Mouse (Mus musculus) spleen, postnatal 14 days (tissue): ENCODE results near the gene E2f6.

Source experiments
- DNase-seq, 2 experiments: peaks; one replicate each; pipeline ENCODE4 v3.0.0; 2021 to 2022; ENCODE audit warnings: low spot score in 2 of 2

The E2f6 gene

GRCm38 (mm10) chr12:16800259-16800958 lies 10.4 kb upstream of the E2f6 start, which contains the start of gene Greb1:
TSS of gene Greb1 (minus strand) at chr12:16800886.
- DNase-seq = no peak

GRCm38 (mm10) chr12:16800959-16801315 lies 9.8 kb upstream of the E2f6 start:
- no peak for DNase-seq

GRCm38 (mm10) chr12:16803237-16803955 lies 7.4 kb upstream of the E2f6 start:
- no peak for DNase-seq

GRCm38 (mm10) chr12:16803956-16804430 lies 6.8 kb upstream of the E2f6 start:
- DNase-seq = no peak

GRCm38 (mm10) chr12:16805511-16805910 lies 5.3 kb upstream of the E2f6 start:
- DNase-seq = peak; percentile 29 to 65

GRCm38 (mm10) chr12:16808045-16808444 lies 2.7 kb upstream of the E2f6 start:
- peak in 1 of 2 experiments; percentile 13 for DNase-seq

- DNase-seq = no peak
Observed at GRCm38 (mm10) chr12:16811477-16811876, 714 bp downstream of the E2f6 start.

- no peak for DNase-seq
Observed at GRCm38 (mm10) chr12:16817147-16817546, 6.4 kb downstream of the E2f6 start.

GRCm38 (mm10) chr12:16818513-16818912 lies 7.8 kb downstream of the E2f6 start:
- DNase-seq = no peak

GRCm38 (mm10) chr12:16820761-16821160 lies 10.0 kb downstream of the E2f6 start:
- no peak for DNase-seq

GRCm38 (mm10) chr12:16822181-16822734 lies 11.5 kb downstream of the E2f6 start:
- DNase-seq = no peak

GRCm38 (mm10) chr12:16823701-16824100 lies 12.9 kb downstream of the E2f6 start:
- no peak for DNase-seq

GRCm38 (mm10) chr12:16828505-16828904 lies 17.7 kb downstream of the E2f6 start:
- no peak for DNase-seq

GRCm38 (mm10) chr12:16829785-16830184 lies 19.0 kb downstream of the E2f6 start:
- no peak for DNase-seq

- no peak for DNase-seq
Observed at GRCm38 (mm10) chr12:16831071-16831470, 20.3 kb downstream of the E2f6 start.

- DNase-seq = no peak
Observed at GRCm38 (mm10) chr12:16834701-16835100, 23.9 kb downstream of the E2f6 start.

- no peak for DNase-seq
Observed at GRCm38 (mm10) chr12:16836188-16836587, 25.4 kb downstream of the E2f6 start.

GRCm38 (mm10) chr12:16837766-16838165 lies 27.0 kb downstream of the E2f6 start:
- DNase-seq = no peak

- DNase-seq = no peak
Observed at GRCm38 (mm10) chr12:16840842-16841782, 30.3 kb downstream of the E2f6 start.

- DNase-seq = no peak
Observed at GRCm38 (mm10) chr12:16844623-16845592, 34.1 kb downstream of the E2f6 start.
